Mouse (Mus musculus): ENCODE results near the gene Sult4a1. TPM values are rescaled to one million over a fixed set of nuclear protein-coding genes. Genes with fewer than 3 reads are reported as not detected.
"Not testable (repeated sequence)": the region's sequence is repeated elsewhere in the genome, so short reads cannot be mapped to it uniquely, and the experiment has no call there.

Gene Sult4a1
- polyA plus RNA-seq, 1 experiment from 2014 or later, result 40.4 TPM

DNA sequence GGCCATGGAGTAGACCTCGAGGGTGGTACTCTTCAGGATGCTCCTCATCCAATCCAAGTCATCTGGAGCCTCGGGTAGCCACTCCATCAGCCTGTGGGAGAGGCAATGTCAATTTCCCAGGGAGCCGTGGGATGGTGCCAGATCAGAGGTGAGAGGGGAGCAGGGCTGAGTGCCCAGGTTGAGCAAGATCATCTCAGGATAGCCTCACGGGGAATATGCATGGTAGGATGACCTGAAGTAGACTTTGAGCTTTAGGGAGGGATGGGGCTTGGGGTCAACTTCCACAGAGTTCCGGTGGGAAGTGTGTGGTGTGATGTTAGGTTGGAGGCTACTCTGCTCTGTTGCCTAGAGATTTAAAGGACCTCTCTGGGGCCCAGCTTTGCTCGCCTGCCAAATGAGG lies 8.3 kb upstream of the Sult4a1 start:
- H3K4me3 ChIP-seq (ENCODE audit: low read depth, low read length), result no peak overlapping the region
- DNase-seq (ENCODE audit: low spot score) (no peak), ATAC-seq (no peak)
- H3K27ac ChIP-seq (ENCODE audit: low read depth, low read length), result no peak overlapping the region
- no peaks in the 10 kb centered on the region for H3K36me3 ChIP-seq (ENCODE audit: control insufficient read depth, insufficient read depth, low read length)
- H3K4me2 ChIP-seq (ENCODE audit: low read length), result no peak overlapping the region
- no peak overlapping the region for H3K9ac ChIP-seq (ENCODE audit: low read length)
- WGBS, result 78% methylated on average over 6 of the region's 6 CpGs
- no peaks in the 10 kb centered on the region for H3K27me3 ChIP-seq (replicated peaks; ENCODE audit: control insufficient read depth, insufficient read depth, low read length)
- no peaks in the 10 kb centered on the region for H3K9me3 ChIP-seq (replicated peaks; ENCODE audit: control insufficient read depth, low read length)
- H3K4me1 ChIP-seq (ENCODE audit: control insufficient read depth, insufficient read depth, low read length), result no peaks in the 10 kb centered on the region

DNA sequence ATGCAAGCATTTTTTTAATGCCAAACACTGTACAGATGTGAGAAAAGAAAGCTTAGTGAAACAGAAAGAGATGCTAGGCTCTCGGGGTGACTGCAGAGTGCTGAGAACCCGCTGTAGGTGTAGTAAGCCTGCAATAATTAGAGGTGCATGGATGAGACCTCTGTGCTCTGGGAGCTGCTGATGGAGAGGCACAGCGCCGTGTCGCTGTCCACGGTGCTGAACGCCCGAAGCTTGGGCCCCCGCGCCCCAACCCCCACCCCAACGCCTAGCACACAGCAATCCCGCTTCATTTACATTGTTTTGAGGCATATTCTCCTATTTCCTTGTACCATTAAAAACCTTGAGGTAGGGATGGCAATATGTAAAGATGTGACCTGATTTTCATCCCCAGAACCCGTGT lies 3.3 kb upstream of the Sult4a1 start:
- no peaks in the 10 kb centered on the region for H3K9me3 ChIP-seq (replicated peaks; ENCODE audit: control insufficient read depth, low read length)
- H3K4me1 ChIP-seq (ENCODE audit: control insufficient read depth, insufficient read depth, low read length), result peaks cover 6% of the 10 kb centered on the region

DNA sequence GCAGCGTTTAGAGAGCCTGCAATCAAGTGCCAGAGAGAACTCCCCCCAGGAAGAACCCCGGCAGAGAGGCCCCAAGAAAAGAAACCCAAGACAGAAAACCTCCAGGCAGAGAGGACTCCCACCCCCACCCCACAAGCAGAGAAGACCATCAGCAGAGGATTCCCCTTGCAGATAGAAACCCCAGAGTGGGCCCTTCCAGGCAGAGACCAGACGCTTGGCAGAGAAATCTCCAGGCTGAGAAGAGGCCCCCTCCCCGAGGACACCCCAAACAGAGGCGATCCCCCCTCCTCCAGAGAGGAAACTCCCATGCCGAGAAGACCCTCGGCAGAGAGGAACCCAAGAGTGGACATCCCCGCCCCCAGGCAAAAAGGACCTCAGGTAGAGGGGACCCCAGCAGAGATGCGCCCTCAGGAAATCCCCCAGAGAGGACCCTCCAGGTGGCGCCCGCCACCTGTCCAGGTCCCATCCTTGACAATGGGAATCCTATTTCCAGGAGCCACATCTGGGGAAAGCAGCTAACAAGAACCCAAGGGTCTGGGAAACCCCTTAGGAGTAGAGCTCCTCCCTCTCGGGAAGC lies 458 bp upstream of the Sult4a1 start:
- Histone ChIP-seq H3K27me3 (replicated peaks; ENCODE audit: control insufficient read depth, insufficient read depth, low read length) (peaks cover 9% of the 10 kb centered on the region), H3K36me3 (ENCODE audit: control insufficient read depth, insufficient read depth, low read length) (no peaks in the 10 kb centered on the region), H3K27ac (ENCODE audit: low read depth, low read length) (peak overlapping the region; percentile 58), H3K4me1 (ENCODE audit: control insufficient read depth, insufficient read depth, low read length) (peaks cover 6% of the 10 kb centered on the region), H3K4me3 (ENCODE audit: low read depth, low read length) (peak overlapping the region; percentile 58), H3K4me2 (ENCODE audit: low read length) (peak overlapping the region; percentile 75), H3K9me3 (replicated peaks; ENCODE audit: control insufficient read depth, low read length) (no peaks in the 10 kb centered on the region), H3K9ac (ENCODE audit: low read length) (peak overlapping the region; percentile 73)
- WGBS, result 12% methylated on average over 12 of the region's 12 CpGs
- peak; percentile 47; the same call in 1 of the 2 replicates for ATAC-seq
- DNase-seq (ENCODE audit: low spot score), result no peak

More for the DNA sequence above, 3.3 kb upstream of the Sult4a1 start:
- Histone ChIP-seq H3K27ac (ENCODE audit: low read depth, low read length) (no peak overlapping the region), H3K36me3 (ENCODE audit: control insufficient read depth, insufficient read depth, low read length) (no peaks in the 10 kb centered on the region), H3K9ac (ENCODE audit: low read length) (peak overlapping the region; percentile 13; the same call in 1 of the 2 replicates), H3K4me3 (ENCODE audit: low read depth, low read length) (no peak overlapping the region), H3K4me2 (ENCODE audit: low read length) (no peak overlapping the region), H3K27me3 (replicated peaks; ENCODE audit: control insufficient read depth, insufficient read depth, low read length) (peaks cover 9% of the 10 kb centered on the region)
- ATAC-seq (no peak), DNase-seq (ENCODE audit: low spot score) (no peak)
- WGBS, result 8% methylated on average over 13 of the region's 13 CpGs

DNA sequence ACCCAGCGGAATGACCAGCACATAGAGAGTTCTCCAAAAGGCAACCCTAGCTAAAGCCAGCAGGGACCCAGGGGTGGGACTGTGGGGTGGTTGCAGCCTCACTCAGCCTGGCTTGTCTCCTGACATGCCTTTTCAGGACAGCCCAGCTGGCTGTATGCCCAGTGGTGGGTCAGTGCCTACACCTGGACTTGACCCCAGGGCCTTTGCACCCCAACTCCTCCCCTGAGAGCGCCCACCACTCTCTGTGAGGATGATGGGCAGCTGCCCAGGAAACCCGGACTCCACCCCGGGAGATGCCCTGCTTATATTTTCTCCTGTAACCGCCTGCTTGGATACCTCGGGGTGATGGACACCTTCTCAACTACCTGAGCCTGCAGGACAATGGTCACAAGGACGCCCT lies 928 bp downstream of the Sult4a1 start:
- Histone ChIP-seq H3K36me3 (ENCODE audit: control insufficient read depth, insufficient read depth, low read length) (no peaks in the 10 kb centered on the region), H3K4me1 (ENCODE audit: control insufficient read depth, insufficient read depth, low read length) (peaks cover 6% of the 10 kb centered on the region), H3K9me3 (replicated peaks; ENCODE audit: control insufficient read depth, low read length) (no peaks in the 10 kb centered on the region), H3K4me2 (ENCODE audit: low read length) (peak overlapping the region; percentile 75), H3K9ac (ENCODE audit: low read length) (peak overlapping the region; percentile 73), H3K4me3 (ENCODE audit: low read depth, low read length) (peak overlapping the region; percentile 58), H3K27ac (ENCODE audit: low read depth, low read length) (no peak overlapping the region), H3K27me3 (replicated peaks; ENCODE audit: control insufficient read depth, insufficient read depth, low read length) (peaks cover 9% of the 10 kb centered on the region)
- WGBS, result 81% methylated on average over 7 of the region's 7 CpGs
- ATAC-seq (no peak), DNase-seq (ENCODE audit: low spot score) (no peak)

DNA sequence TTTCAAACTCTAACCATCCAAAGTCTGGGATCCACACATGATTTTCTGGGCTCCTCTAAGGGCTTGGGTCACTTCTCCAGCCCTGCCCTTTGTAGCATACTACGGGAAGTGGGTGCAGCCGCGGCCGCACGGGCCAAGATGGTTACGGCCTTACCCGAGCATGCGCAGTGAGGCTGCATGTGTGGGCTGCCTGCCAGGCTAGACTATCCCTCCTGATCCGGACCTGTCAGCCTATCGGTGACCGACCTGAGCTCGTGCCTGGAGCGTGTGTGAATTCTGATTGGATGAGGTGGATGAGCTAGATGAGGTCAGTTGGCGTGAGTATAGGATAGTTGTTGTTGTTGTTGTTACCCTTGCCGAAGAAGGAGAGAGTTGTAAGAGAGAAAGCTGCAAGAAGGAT lies 8.0 kb downstream of the Sult4a1 start:
- 85% methylated on average over 15 of the region's 15 CpGs for WGBS
- DNase-seq (ENCODE audit: low spot score); H3K36me3 ChIP-seq (ENCODE audit: control insufficient read depth, insufficient read depth, low read length); H3K4me1 ChIP-seq (ENCODE audit: control insufficient read depth, insufficient read depth, low read length); H3K9me3 ChIP-seq (replicated peaks; ENCODE audit: control insufficient read depth, low read length); H3K27ac ChIP-seq (ENCODE audit: low read depth, low read length); H3K9ac ChIP-seq (ENCODE audit: low read length); ATAC-seq; H3K4me3 ChIP-seq (ENCODE audit: low read depth, low read length); H3K4me2 ChIP-seq (ENCODE audit: low read length); H3K27me3 ChIP-seq (replicated peaks; ENCODE audit: control insufficient read depth, insufficient read depth, low read length): not testable (repeated sequence)

DNA sequence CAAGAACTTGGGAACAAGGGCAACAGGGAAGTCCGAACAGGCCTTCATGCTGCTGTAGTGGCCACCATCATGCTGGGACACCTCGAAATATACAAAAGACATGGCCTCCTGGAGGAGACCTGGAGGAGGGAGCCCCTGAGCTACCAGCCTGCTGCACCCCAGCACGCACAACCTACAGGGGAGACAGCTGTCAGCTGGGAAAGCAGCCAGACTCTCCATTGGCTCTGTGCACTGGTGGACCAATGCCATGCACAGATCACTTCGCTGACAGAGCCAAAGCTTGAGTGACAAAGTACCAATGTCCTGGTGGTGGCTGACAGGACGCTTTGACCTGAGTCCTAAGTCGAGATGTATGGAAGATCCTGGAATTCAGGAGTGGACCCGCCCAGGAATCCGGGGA lies 9.5 kb downstream of the Sult4a1 start:
- WGBS, result 75% methylated on average over 8 of the region's 8 CpGs
- Histone ChIP-seq H3K4me2 (ENCODE audit: low read length) (no peak overlapping the region), H3K4me1 (ENCODE audit: control insufficient read depth, insufficient read depth, low read length) (no peaks in the 10 kb centered on the region; the same call in 1 of the 2 replicates), H3K9me3 (replicated peaks; ENCODE audit: control insufficient read depth, low read length) (no peaks in the 10 kb centered on the region), H3K36me3 (ENCODE audit: control insufficient read depth, insufficient read depth, low read length) (no peaks in the 10 kb centered on the region), H3K27ac (ENCODE audit: low read depth, low read length) (0 out of 2 replicates have a peak overlapping the region, but pooled peaks have one; percentile 21), H3K4me3 (ENCODE audit: low read depth, low read length) (no peak overlapping the region), H3K27me3 (replicated peaks; ENCODE audit: control insufficient read depth, insufficient read depth, low read length) (no peaks in the 10 kb centered on the region), H3K9ac (ENCODE audit: low read length) (no peak overlapping the region)
- DNase-seq (ENCODE audit: low spot score), result peak; percentile 53
- ATAC-seq, result no peak

DNA sequence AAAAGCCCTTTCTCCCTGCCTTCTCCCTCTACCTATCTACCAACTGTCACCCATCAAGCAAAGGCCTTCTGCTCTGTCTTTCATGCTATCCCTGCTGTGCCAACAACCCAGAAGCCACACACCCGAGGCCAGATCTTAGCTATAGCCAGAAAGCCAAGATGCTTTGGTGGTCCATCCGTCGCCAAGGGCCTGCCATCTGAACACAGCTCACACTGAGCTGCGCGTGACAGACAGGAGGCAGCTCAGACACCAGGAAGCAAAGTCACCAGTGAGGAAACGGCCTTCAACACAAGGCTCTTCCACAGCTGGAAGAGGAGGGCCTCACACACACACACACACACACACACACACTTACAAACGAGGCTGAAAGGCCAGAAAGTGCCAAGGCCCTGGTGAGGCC lies 10.6 kb downstream of the Sult4a1 start:
- H3K9me3 ChIP-seq (replicated peaks; ENCODE audit: control insufficient read depth, low read length), result no peaks in the 10 kb centered on the region
- H3K9ac ChIP-seq (ENCODE audit: low read length), result no peak overlapping the region
- H3K4me2 ChIP-seq (ENCODE audit: low read length), result no peak overlapping the region
- H3K27me3 ChIP-seq (replicated peaks; ENCODE audit: control insufficient read depth, insufficient read depth, low read length), result no peaks in the 10 kb centered on the region
- ATAC-seq (peak; percentile 12; the same call in 1 of the 2 replicates), DNase-seq (ENCODE audit: low spot score) (peak; percentile 45)
- peak overlapping the region; percentile 39; the same call in 1 of the 2 replicates for H3K27ac ChIP-seq (ENCODE audit: low read depth, low read length)
- no peaks in the 10 kb centered on the region; the same call in 1 of the 2 replicates for H3K4me1 ChIP-seq (ENCODE audit: control insufficient read depth, insufficient read depth, low read length)
- 60% methylated on average over 7 of the region's 7 CpGs for WGBS
- no peak overlapping the region for H3K4me3 ChIP-seq (ENCODE audit: low read depth, low read length)
- 0 out of 2 replicates have a peak, but pooled peaks cover 2% of the 10 kb centered on the region for H3K36me3 ChIP-seq (ENCODE audit: control insufficient read depth, insufficient read depth, low read length)

DNA sequence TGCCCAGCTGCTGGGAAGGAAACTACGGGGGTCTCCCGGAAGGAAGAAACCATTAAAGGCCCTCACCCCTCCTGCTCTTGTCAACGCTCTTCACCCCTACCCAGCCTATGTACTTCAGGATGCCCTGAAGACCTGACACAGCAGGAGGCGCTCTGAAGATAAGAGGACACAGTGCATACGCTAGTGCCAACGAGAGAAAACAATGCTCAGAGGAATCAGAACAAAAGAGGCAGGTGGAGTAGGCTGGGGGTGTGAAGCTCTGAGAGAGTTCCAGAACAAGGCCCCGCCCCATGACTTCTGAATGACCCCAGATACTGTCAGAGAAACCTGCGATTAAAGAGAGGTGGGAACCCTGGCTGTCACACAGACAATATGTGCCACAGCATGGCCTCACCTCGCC lies 18.8 kb downstream of the Sult4a1 start:
- H3K4me3 ChIP-seq (ENCODE audit: low read depth, low read length), result no peak overlapping the region
- no peak overlapping the region for H3K27ac ChIP-seq (ENCODE audit: low read depth, low read length)
- no peak overlapping the region for H3K4me2 ChIP-seq (ENCODE audit: low read length)
- H3K36me3 ChIP-seq (ENCODE audit: control insufficient read depth, insufficient read depth, low read length), result peaks cover 7% of the 10 kb centered on the region; the same call in 1 of the 2 replicates
- no peaks in the 10 kb centered on the region for H3K4me1 ChIP-seq (ENCODE audit: control insufficient read depth, insufficient read depth, low read length)
- H3K9ac ChIP-seq (ENCODE audit: low read length), result no peak overlapping the region
- ATAC-seq (no peak), DNase-seq (ENCODE audit: low spot score) (no peak)
- no peaks in the 10 kb centered on the region for H3K27me3 ChIP-seq (replicated peaks; ENCODE audit: control insufficient read depth, insufficient read depth, low read length)
- 45% methylated on average over 9 of the region's 9 CpGs for WGBS
- H3K9me3 ChIP-seq (replicated peaks; ENCODE audit: control insufficient read depth, low read length), result no peaks in the 10 kb centered on the region

DNA sequence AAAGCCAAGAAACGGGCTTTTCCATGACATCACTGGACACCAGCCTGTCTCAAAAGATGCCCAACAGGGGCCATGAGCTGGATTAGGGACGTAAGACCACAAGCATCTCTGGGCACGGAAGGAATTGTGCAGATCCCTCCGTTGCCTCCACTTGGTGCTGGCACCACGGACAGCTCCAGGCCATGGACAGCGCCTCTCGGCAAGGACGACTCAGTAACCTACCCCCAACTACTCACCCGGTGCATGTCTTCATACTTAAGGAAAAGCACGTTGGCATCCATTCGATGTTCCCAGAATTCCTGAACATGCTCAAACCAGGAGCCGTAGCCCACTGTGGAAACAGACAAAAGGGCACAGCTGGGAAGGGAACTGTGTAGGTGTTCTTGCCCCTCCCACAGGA lies 19.2 kb downstream of the Sult4a1 start:
- Histone ChIP-seq H3K4me1 (ENCODE audit: control insufficient read depth, insufficient read depth, low read length) (no peaks in the 10 kb centered on the region), H3K4me3 (ENCODE audit: low read depth, low read length) (no peak overlapping the region), H3K9me3 (replicated peaks; ENCODE audit: control insufficient read depth, low read length) (no peaks in the 10 kb centered on the region), H3K36me3 (ENCODE audit: control insufficient read depth, insufficient read depth, low read length) (peaks cover 7% of the 10 kb centered on the region; the same call in 1 of the 2 replicates), H3K27me3 (replicated peaks; ENCODE audit: control insufficient read depth, insufficient read depth, low read length) (no peaks in the 10 kb centered on the region), H3K9ac (ENCODE audit: low read length) (no peak overlapping the region), H3K27ac (ENCODE audit: low read depth, low read length) (no peak overlapping the region), H3K4me2 (ENCODE audit: low read length) (no peak overlapping the region)
- no peak for DNase-seq (ENCODE audit: low spot score)
- ATAC-seq, result no peak
- WGBS, result 39% methylated on average over 12 of the region's 12 CpGs

Data from forebrain, embryonic 14.5 days (tissue).